Mouse (Mus musculus) hematopoietic multipotent progenitor cell, adult 10-12 weeks (in vitro differentiated cells): Measurements from ENCODE around the gene Ush2a. TPM values are rescaled to one million over a fixed set of nuclear protein-coding genes. Genes with fewer than 3 reads are reported as not detected.

Experiments
- polyA plus RNA-seq: library from polyadenylated mRNA; stranded (reverse); fragments of >175 nt; gene quantifications from 2 replicates; pipeline ENCODE4 v1.2.3, GENCODE M21; 2012; ENCODE audit warnings: low replicate concordance

Gene Ush2a
- not detected in 2 replicates for polyA plus RNA-seq

DNA sequence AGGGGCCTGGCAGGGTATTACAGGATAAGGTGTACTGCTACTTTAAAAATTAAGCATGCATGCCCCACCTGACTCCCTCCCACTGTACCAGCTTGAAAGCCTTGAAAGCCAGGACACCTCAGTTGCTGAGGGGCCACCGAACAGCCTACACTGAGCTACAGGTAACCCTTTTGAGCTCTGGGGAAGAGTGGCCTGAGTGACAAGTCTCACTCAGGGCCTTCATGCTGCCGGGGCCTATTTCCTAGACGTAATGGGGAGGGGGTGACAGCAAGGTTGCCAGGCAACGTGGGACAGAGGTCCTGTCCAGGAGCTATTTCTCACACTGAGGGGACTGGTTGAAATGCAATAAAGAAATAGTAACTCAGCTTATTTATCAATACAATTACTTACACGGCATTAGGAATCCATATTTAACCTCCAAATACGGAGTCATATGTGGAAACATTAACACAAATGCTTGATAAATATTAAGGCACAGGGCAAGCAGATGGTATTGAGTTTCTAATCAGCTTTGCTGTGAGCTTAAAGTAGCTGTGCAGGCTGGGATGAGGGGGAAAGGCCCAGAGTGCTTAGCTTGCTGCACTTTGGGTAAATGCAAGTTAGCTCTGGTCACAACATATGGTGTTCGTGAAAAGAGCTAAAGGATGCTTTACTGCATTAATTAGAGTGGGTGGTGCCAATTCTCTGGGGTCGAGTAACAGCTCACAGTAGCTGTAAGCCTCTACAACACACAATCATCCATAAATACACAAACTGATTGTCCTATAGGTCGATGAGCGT, at the start of gene Ush2a:
Gene Ush2a (plus strand): TSS at position 121 of the 780 bp plus-strand sequence.

DNA sequence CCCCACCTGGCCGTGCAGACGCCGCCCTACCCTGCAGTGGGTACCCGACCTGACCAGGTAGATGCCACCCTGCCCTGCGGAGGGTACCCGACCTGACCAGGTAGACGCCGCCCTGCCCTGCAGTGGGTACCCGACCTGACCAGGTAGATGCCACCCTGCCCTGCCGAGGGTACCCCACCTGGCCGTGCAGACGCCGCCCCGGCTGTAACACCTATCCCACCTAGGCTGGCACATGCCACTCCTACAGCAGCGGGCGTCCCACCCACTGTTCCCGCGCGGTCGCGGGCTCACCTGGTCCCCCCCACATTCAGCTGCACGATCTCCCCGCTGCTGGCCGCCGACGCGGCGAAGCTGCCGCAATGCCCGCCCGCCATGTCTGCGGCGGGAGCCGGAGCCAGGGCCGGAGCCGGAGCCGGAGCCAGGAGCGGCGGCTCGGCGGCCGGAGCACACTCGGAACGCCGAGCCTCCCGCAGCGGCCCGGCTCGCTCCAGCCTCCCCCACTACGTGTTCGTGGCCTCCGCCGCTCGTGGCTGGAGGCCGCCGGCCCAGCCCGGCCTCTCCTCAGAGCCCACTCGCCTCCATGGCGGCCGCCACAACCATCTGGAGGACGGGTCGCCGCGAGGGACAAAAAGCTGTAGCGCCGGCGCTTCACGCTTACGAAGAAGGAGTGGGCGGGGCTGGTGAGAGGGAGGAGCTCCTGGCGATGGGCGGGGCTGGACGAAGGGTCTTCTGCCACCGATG, 745.6 kb downstream of the Ush2a start, which contains the start of gene Kctd3:
Gene Kctd3 (minus strand): TSS at position 603 of the 741 bp plus-strand sequence.

